Mouse (Mus musculus) testis, adult 2 months (tissue): ENCODE data around the gene Gm4131.
"Not testable (repeated sequence)": the region's sequence is repeated elsewhere in the genome, so short reads cannot be mapped to it uniquely, and the experiment has no call there.

Experiments
- CTCF ChIP-seq: fragments of 200-500 bp; IDR thresholded peaks from 2 replicates; pipeline ENCODE4 v1.5.1; 2012; ENCODE audit warnings: low read depth, mild to moderate bottlenecking, inconsistent platforms, low read length, moderate library complexity; ENCODE audit not compliant: control insufficient read depth, insufficient read depth, insufficient replicate concordance
- POLR2A ChIP-seq: fragments of 200-500 bp; IDR thresholded peaks from 2 replicates; pipeline ENCODE4 v1.6.1; 2012; ENCODE audit warnings: low read depth, mild to moderate bottlenecking, inconsistent platforms, low read length, moderate library complexity; ENCODE audit not compliant: control insufficient read depth

DNA sequence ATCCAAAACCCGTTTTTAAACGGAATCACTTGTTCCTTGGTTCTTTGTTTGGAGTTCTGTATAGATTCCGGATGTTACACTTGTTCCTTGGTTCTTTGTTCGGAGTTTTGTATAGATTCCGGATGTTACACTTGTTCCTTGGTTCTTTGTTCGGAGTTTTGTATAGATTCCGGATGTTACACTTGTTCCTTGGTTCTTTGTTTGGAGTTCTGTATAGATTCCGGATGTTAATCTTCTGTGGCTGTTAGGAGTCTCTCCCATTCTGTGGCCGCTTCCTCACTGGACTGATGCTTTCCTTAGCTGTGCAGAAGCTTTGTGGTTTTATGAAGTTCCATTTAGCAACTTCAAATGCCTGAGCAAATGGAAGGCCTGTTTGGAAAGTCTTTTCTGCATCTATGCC lies at the start of gene Gm4131:
- TF ChIP-seq POLR2A, CTCF: not testable (repeated sequence)
